Mouse (Mus musculus) kidney, embryonic 14.5 days (tissue): Measurements from ENCODE around the gene Lactbl1. TPM values are rescaled to one million over a fixed set of nuclear protein-coding genes. Genes with fewer than 3 reads are reported as not detected.

ENCODE experiments used
- ATAC-seq: fragments of 200-750 bp; cut with Nextera tagmentation; 2 replicates; pipeline ENCODE4 v1.8.0; 2017; ENCODE audit warnings: moderate number of reproducible peaks, mild to moderate bottlenecking, moderate TSS enrichment, moderate library complexity; ENCODE audit not compliant: low FRiP score, low TSS enrichment
- H3K27ac ChIP-seq: fragments of 300-500 bp; sonication (generic); 2 replicates; pipeline ENCODE4 v1.5.1; 2014; ENCODE audit warnings: low read depth, mild to moderate bottlenecking, low read length, moderate library complexity, mixed read lengths
- H3K27me3 ChIP-seq: fragments of 300-500 bp; sonication (generic); 2 replicates; pipeline ENCODE4 v1.6.1; 2014; ENCODE audit warnings: mild to moderate bottlenecking, low read length; ENCODE audit not compliant: control insufficient read depth, insufficient read depth
- H3K36me3 ChIP-seq: fragments of 300-500 bp; sonication (generic); 2 replicates; pipeline ENCODE4 v1.6.1; 2014; ENCODE audit warnings: low read length, mixed read lengths; ENCODE audit not compliant: control insufficient read depth, insufficient read depth
- H3K4me1 ChIP-seq: fragments of 300-500 bp; sonication (generic); 2 replicates; pipeline ENCODE4 v1.6.1; 2014; ENCODE audit warnings: low read length, mixed read lengths; ENCODE audit not compliant: control insufficient read depth, insufficient read depth
- H3K4me2 ChIP-seq: fragments of 300-500 bp; sonication (generic); replicated peaks from 2 replicates; pipeline ENCODE4 v1.6.1; 2014; ENCODE audit warnings: low read depth, mild to moderate bottlenecking, low read length
- H3K4me3 ChIP-seq: fragments of 300-500 bp; sonication (generic); 2 replicates; pipeline ENCODE4 v1.5.1; 2014; ENCODE audit warnings: mild to moderate bottlenecking, low read length
- H3K9ac ChIP-seq: fragments of 300-500 bp; sonication (generic); 2 replicates; pipeline ENCODE4 v1.6.1; 2014; ENCODE audit warnings: low read depth, mild to moderate bottlenecking, low read length, moderate library complexity
- H3K9me3 ChIP-seq: fragments of 300-500 bp; sonication (generic); 2 replicates; pipeline ENCODE4 v1.6.1; 2016; ENCODE audit warnings: low read length; ENCODE audit not compliant: control insufficient read depth
- WGBS: fragments of 180-500 bp; shearing (Covaris S2); extraction: QIAGEN DNeasy Blood & Tissue Kit; methylation state at CpG from one replicate; pipeline ENCODE4 v1.1.7; 2014; 5-methylcytosine and 5-hydroxymethylcytosine counted together
- polyA plus RNA-seq: library from polyadenylated mRNA; unstranded; fragments of >200 nt; fragmentation: Nextera tagmentation; extraction: Ambion mirVana; gene quantifications from 2 replicates; pipeline ENCODE4 v1.2.1, GENCODE M21; 2014

Lactbl1 gene
- polyA plus RNA-seq, 1 experiment from 2014 or later = not detected

GRCm38 (mm10) chr4:136648922-136649479 lies 26.6 kb downstream of the Lactbl1 start:
- Histone ChIP-seq H3K4me2 (peak overlapping the region; percentile 44), H3K36me3 (no peaks in the 10 kb centered on the region), H3K27ac (peak overlapping the region; percentile 49; the same call in 1 of the 2 replicates), H3K9me3 (peaks cover 4% of the 10 kb centered on the region; the same call in 1 of the 2 replicates), H3K9ac (no peak overlapping the region), H3K4me3 (peak overlapping the region; percentile 3; the same call in 1 of the 2 replicates), H3K27me3 (no peaks in the 10 kb centered on the region), H3K4me1 (peaks cover 8% of the 10 kb centered on the region)
- 4% methylated on average over 11 of the region's 11 CpGs for WGBS
- ATAC-seq = peak; percentile 67

GRCm38 (mm10) chr4:136649480-136650196 lies 27.2 kb downstream of the Lactbl1 start:
- peaks cover 4% of the 10 kb centered on the region; the same call in 1 of the 2 replicates for H3K9me3 ChIP-seq
- peak overlapping the region; percentile 44 for H3K4me2 ChIP-seq
- no peaks in the 10 kb centered on the region for H3K27me3 ChIP-seq
- peak overlapping the region; percentile 49; the same call in 1 of the 2 replicates for H3K27ac ChIP-seq
- H3K4me3 ChIP-seq = no peak overlapping the region
- no peaks in the 10 kb centered on the region for H3K36me3 ChIP-seq
- 34% methylated on average over 13 of the region's 13 CpGs for WGBS
- H3K4me1 ChIP-seq = peaks cover 8% of the 10 kb centered on the region
- ATAC-seq = peak; percentile 86
- H3K9ac ChIP-seq = no peak overlapping the region

DNA sequence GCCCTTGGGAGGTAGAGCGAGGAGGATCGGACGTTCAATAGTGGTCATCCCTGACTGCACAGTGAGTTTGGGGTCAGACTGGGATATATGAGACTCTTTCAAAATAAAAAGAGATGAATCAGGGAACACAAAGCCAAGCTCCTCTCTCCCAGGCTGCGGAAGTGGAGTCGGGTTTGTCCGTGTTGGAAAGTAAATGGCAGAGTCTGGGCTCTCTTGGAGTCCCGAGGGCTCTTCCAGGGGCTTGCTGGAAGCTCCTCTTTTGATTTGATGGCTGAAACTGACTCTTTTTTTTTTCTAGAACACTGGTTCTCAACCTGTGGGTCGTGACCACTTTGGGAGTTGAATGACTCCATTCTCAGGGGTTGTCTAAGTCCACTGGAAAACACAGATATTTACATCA lies 27.8 kb downstream of the Lactbl1 start:
- Histone ChIP-seq H3K4me2 (no peak overlapping the region), H3K4me3 (no peak overlapping the region), H3K36me3 (0 out of 2 replicates have a peak, but pooled peaks cover under 1% of the 10 kb centered on the region), H3K27ac (no peak overlapping the region; the same call in 1 of the 2 replicates), H3K4me1 (peaks cover 8% of the 10 kb centered on the region), H3K9me3 (peaks cover 4% of the 10 kb centered on the region; the same call in 1 of the 2 replicates), H3K27me3 (no peaks in the 10 kb centered on the region), H3K9ac (no peak overlapping the region)
- ATAC-seq = peak; percentile 30; the same call in 1 of the 2 replicates
- WGBS = 46% methylated on average over 8 of the region's 8 CpGs

DNA sequence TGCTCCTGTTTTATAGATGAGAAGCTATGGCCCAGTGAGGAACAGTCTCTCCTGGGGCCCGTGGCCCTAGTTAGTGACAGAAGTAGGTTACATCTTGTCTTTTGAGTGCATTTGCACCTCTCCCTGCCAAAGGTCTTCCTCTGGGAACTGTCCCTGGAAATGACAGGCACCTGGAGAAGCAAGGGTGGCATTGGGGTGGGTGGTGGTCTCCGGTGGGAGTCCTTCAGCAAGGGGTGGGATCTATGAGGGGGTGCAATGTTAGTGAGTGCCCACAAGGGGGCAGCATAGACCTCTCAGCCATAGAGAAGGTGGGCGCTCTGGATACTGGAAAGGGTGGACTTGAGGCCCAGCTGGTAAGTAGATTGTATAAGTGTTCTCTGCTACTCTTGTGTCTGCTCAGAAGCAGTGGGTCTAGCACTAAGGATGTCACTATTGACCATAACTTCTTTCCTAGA lies 29.0 kb downstream of the Lactbl1 start:
- ATAC-seq = 0 out of 2 replicates have a peak, but pooled peaks have one; percentile 14
- 60% methylated on average over 3 of the region's 3 CpGs for WGBS
- Histone ChIP-seq H3K27ac (no peak overlapping the region), H3K4me1 (peaks cover 8% of the 10 kb centered on the region), H3K27me3 (no peaks in the 10 kb centered on the region), H3K9ac (no peak overlapping the region), H3K4me2 (no peak overlapping the region), H3K9me3 (peaks cover 4% of the 10 kb centered on the region; the same call in 1 of the 2 replicates), H3K36me3 (peaks cover 3% of the 10 kb centered on the region; the same call in 1 of the 2 replicates), H3K4me3 (no peak overlapping the region)

- no peak overlapping the region for H3K4me3 ChIP-seq
- H3K4me2 ChIP-seq = no peak overlapping the region
- H3K27me3 ChIP-seq = no peaks in the 10 kb centered on the region
- no peak for ATAC-seq
- H3K9ac ChIP-seq = no peak overlapping the region
- H3K4me1 ChIP-seq = peaks cover 8% of the 10 kb centered on the region
- 82% methylated on average over 13 of the region's 13 CpGs for WGBS
- H3K36me3 ChIP-seq = peaks cover 10% of the 10 kb centered on the region; the same call in 1 of the 2 replicates
- H3K9me3 ChIP-seq = peaks cover 2% of the 10 kb centered on the region; the same call in 1 of the 2 replicates
- no peak overlapping the region for H3K27ac ChIP-seq
Measured at GRCm38 (mm10) chr4:136651882-136652527, 29.6 kb downstream of the Lactbl1 start.

GRCm38 (mm10) chr4:136652528-136652910 lies 30.1 kb downstream of the Lactbl1 start:
- Histone ChIP-seq H3K9me3 (no peaks in the 10 kb centered on the region), H3K4me1 (peaks cover 8% of the 10 kb centered on the region), H3K36me3 (peaks cover 14% of the 10 kb centered on the region; the same call in 1 of the 2 replicates), H3K27ac (no peak overlapping the region), H3K27me3 (no peaks in the 10 kb centered on the region), H3K9ac (no peak overlapping the region), H3K4me3 (no peak overlapping the region), H3K4me2 (no peak overlapping the region)
- ATAC-seq = no peak
- WGBS = 88% methylated on average over 11 of the region's 11 CpGs

DNA sequence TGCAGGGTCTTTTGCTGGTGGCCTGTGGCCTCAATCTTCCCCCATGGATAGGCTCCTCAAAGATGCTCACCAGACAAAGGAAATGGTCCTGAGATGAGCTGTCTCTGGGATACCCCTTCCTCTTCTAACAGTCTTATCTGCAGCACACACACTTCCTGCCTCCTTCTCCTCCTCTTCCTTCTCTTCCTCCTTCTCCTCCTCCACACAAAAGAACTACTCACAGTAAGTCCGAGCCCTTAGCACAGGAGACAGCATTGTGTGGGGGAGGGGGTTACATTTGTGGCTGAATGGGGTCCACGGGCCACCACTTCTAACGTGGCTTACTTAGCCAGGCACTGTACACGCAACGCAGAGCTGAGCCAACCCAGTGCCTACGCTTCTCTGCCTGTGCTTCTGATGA lies 30.6 kb downstream of the Lactbl1 start:
- no peak overlapping the region for H3K4me2 ChIP-seq
- no peak overlapping the region for H3K9ac ChIP-seq
- H3K9me3 ChIP-seq = no peaks in the 10 kb centered on the region
- no peak overlapping the region for H3K4me3 ChIP-seq
- WGBS = 57% methylated on average over 6 of the region's 6 CpGs
- H3K27ac ChIP-seq = no peak overlapping the region
- no peak for ATAC-seq
- peaks cover 8% of the 10 kb centered on the region for H3K4me1 ChIP-seq
- H3K27me3 ChIP-seq = no peaks in the 10 kb centered on the region
- peaks cover 14% of the 10 kb centered on the region; the same call in 1 of the 2 replicates for H3K36me3 ChIP-seq

DNA sequence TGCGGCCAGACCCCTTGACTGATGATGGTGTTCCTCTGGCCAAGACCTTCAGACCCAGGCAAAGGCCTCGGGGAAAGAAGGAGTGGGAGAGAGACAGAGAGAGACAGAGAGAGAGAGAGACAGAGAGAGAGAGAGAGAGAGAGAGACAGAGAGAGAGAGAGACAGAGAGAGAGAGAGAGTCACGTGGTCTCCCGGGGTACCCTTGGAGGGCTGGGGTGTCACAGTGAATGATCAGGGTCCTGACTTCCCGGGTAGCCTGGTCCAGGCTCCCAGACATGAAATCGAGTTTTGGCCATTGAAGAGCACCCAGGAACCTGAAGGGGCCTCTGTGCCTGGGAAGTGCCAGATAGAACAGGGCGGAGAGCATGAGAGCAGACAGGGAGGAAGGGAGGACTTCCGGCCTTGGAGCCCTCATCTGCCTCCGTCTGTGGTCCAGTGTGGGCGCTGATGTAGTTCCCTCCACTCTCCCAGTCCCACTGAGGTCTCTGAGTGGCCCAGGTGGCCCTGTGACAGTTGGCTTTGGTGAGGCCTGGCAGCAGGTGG lies 31.3 kb downstream of the Lactbl1 start:
- no peak overlapping the region for H3K4me2 ChIP-seq

More for the DNA sequence above, 31.3 kb downstream of the Lactbl1 start:
- ATAC-seq = no peak
- 88% methylated on average over 10 of the region's 10 CpGs for WGBS
- H3K4me3 ChIP-seq = no peak overlapping the region
- H3K27ac ChIP-seq = no peak overlapping the region
- H3K36me3 ChIP-seq = peaks cover 14% of the 10 kb centered on the region; the same call in 1 of the 2 replicates
- no peaks in the 10 kb centered on the region for H3K9me3 ChIP-seq
- peaks cover 8% of the 10 kb centered on the region for H3K4me1 ChIP-seq
- H3K27me3 ChIP-seq = no peaks in the 10 kb centered on the region
- H3K9ac ChIP-seq = no peak overlapping the region
